8 mouse cellular contexts compared by ENCODE assay signal in genomic region chr19:53902739-53903487, GRCm38 (mm10). TPM values are rescaled to one million over a fixed set of nuclear protein-coding genes. Genes with fewer than 3 reads are reported as not detected.
DNase-seq lines count a peak whose midpoint lies in the region; ATAC-seq lines count a peak whose summit lies in the region.

No protein-coding gene starts in this region.

- intact Hi-C loops in gastrocnemius, postnatal 14 days (cut with DNase I; ENCODE audit: low total_unique reads) = loop anchor here (10.0 kb wide), 1 partner anchor 58 kb away; no protein-coding TSS in a partner anchor
- intact Hi-C loops in left cerebral cortex, postnatal 14 days (cut with DNase I) = loop anchor here (5.0 kb wide), 1 partner anchor 51 kb away; no protein-coding TSS in a partner anchor

- H3K9ac ChIP-seq in intestine, embryonic 14.5 days (ENCODE audit: low read length) = peak overlapping the region; percentile 72

- no peaks in the 10 kb centered on the region for H3K9me3 ChIP-seq in intestine, embryonic 14.5 days (ENCODE audit: control insufficient read depth, low read length)

- H3K27ac ChIP-seq in intestine, embryonic 14.5 days (ENCODE audit: low read depth) = peak overlapping the region; percentile 91

- WGBS in intestine, embryonic 14.5 days = under 1% methylated on average over 58 of the region's 61 CpGs

- peak overlapping the region; percentile 66 for H3K4me2 ChIP-seq in intestine, embryonic 14.5 days (ENCODE audit: low read length)

- H3K36me3 ChIP-seq in intestine, embryonic 14.5 days (ENCODE audit: control insufficient read depth, insufficient read depth, low read length) = no peaks in the 10 kb centered on the region

- peak; percentile 97 for ATAC-seq in intestine, embryonic 14.5 days (replicated peaks; ENCODE audit: low FRiP score, low TSS enrichment, low read depth)

- DNase-seq in adipocyte (ENCODE audit: low spot score) = peak; percentile 98
- DNase-seq in embryo, embryonic 10 days (ENCODE audit: low spot score) = peak; percentile 98
- DNase-seq in gastrocnemius, postnatal 14 days = peak; percentile 97
- DNase-seq in intestine, embryonic 14.5 days (ENCODE audit: low spot score) = peak; percentile 100
- peak; percentile 96 to 97 for DNase-seq in left cerebral cortex, postnatal 14 days (ENCODE audit: low spot score in 2 of 2)
- DNase-seq in mesoderm, embryonic 11.5 days (ENCODE audit: low read depth, low spot score) = peak; percentile 98
- DNase-seq in right cerebral cortex, postnatal 36 days (ENCODE audit: low spot score in 2 of 2) = peak; percentile 95 to 96
- DNase-seq in yolk sac, embryonic 10.5 days (ENCODE audit: low spot score) = peak; percentile 99

- no peaks in the 10 kb centered on the region for H3K27me3 ChIP-seq in intestine, embryonic 14.5 days (replicated peaks; ENCODE audit: control insufficient read depth, insufficient read depth, low read length)

- H3K4me1 ChIP-seq in intestine, embryonic 14.5 days (replicated peaks; ENCODE audit: control insufficient read depth, insufficient read depth, low read length) = peaks cover 17% of the 10 kb centered on the region

- peak overlapping the region; percentile 52 for H3K4me3 ChIP-seq in intestine, embryonic 14.5 days (ENCODE audit: low read depth, low read length)

RNA-seq across cellular contexts. Expression of gene Pdcd4, which starts 10.9 kb away (rescaled TPM):
- total RNA-seq in gastrocnemius, postnatal 14 days (2021) = 10 to 100 TPM; 20.6 to 22.4 TPM
- 68.8 and 72.9 TPM in 2 replicates for polyA plus RNA-seq in intestine, embryonic 14.5 days (2014; fragmentation: Nextera tagmentation; extraction: Ambion mirVana)
- 100 to 1,000 TPM; 102 to 105 TPM for total RNA-seq in left cerebral cortex, postnatal 14 days (2021)

RNA-seq across cellular contexts. Expression of gene Shoc2, which starts 41.2 kb away (rescaled TPM):
- total RNA-seq in gastrocnemius, postnatal 14 days (2021) = 10 to 100 TPM; 21.9 to 24.3 TPM
- 49.2 and 54.7 TPM in 2 replicates for polyA plus RNA-seq in intestine, embryonic 14.5 days (2014; fragmentation: Nextera tagmentation; extraction: Ambion mirVana)
- 10 to 100 TPM; 49.1 to 52.4 TPM for total RNA-seq in left cerebral cortex, postnatal 14 days (2021)

RNA-seq across cellular contexts. Expression of gene Bbip1, which starts 41.5 kb away (rescaled TPM):
- total RNA-seq in gastrocnemius, postnatal 14 days (2021) = 10 to 100 TPM; 33.5 to 34.6 TPM
- 89.9 and 91.4 TPM in 2 replicates for polyA plus RNA-seq in intestine, embryonic 14.5 days (2014; fragmentation: Nextera tagmentation; extraction: Ambion mirVana)
- 10 to 100 TPM; 73.0 to 75.9 TPM for total RNA-seq in left cerebral cortex, postnatal 14 days (2021)

Comparison
In these comparisons a context has a peak if more than half of its experiments do, and no peak if none do; other contexts are left out.
1. Peak in every context shown above with its lines: DNase-seq, ATAC-seq, H3K4me3 ChIP-seq and H3K27ac ChIP-seq.
2. RNA of gene Pdcd4, which starts 10.9 kb away (total RNA-seq): 102 to 105 TPM in left cerebral cortex, postnatal 14 days; 20.6 to 22.4 TPM in gastrocnemius, postnatal 14 days; every median in the first group is over 4 times any median in the second.